Mouse (Mus musculus): Measurements from ENCODE around the gene Aplnr. TPM values are rescaled to one million over a fixed set of nuclear protein-coding genes. Genes with fewer than 3 reads are reported as not detected.

Gene Aplnr
- not detected in 2 replicates for polyA plus RNA-seq (2011; ENCODE audit: insufficient read length, low read depth, missing spikeins)

- no peak within 1 kb of the TSS for H3K27ac ChIP-seq (ENCODE audit: insufficient read depth, low read length)
- TF ChIP-seq CTCF (IDR thresholded peaks at IDR 0.05; ENCODE audit: borderline replicate concordance, insufficient read depth, low read length), result no peak
- no peak for TF ChIP-seq POLR2A (IDR thresholded peaks at IDR 0.05; ENCODE audit: low read depth, low read length)
- no peak within 1 kb of the TSS for H3K4me3 ChIP-seq (ENCODE audit: insufficient read depth, low read length)
- no peaks in the 10 kb centered on the region for H3K4me1 ChIP-seq (ENCODE audit: control insufficient read depth, insufficient read depth, low read length)
Measured at GRCm38 (mm10) chr2:85136089-85136488, at the start of gene Aplnr. Gene Aplnr (plus strand): TSS chr2:85136225.

GRCm38 (mm10) chr2:85088716-85089646 is 47.0 kb upstream of the Aplnr start:
- no peak overlapping the region for H3K27ac ChIP-seq (ENCODE audit: insufficient read depth, low read length)
- TF ChIP-seq CTCF (IDR thresholded peaks at IDR 0.05; ENCODE audit: borderline replicate concordance, insufficient read depth, low read length), result no peak
- no peak for TF ChIP-seq POLR2A (IDR thresholded peaks at IDR 0.05; ENCODE audit: low read depth, low read length)
- H3K4me1 ChIP-seq (ENCODE audit: control insufficient read depth, insufficient read depth, low read length), result no peaks in the 10 kb centered on the region
- H3K4me3 ChIP-seq (ENCODE audit: insufficient read depth, low read length), result no peak overlapping the region

GRCm38 (mm10) chr2:85091325-85091724 is 44.7 kb upstream of the Aplnr start:
- TF ChIP-seq CTCF (IDR thresholded peaks at IDR 0.05; ENCODE audit: borderline replicate concordance, insufficient read depth, low read length) (no peak), POLR2A (IDR thresholded peaks at IDR 0.05; ENCODE audit: low read depth, low read length) (no peak)
- no peak overlapping the region for H3K27ac ChIP-seq (ENCODE audit: insufficient read depth, low read length)

GRCm38 (mm10) chr2:85093376-85093775 is 42.6 kb upstream of the Aplnr start:
- Histone ChIP-seq H3K27ac (ENCODE audit: insufficient read depth, low read length) (no peak overlapping the region), H3K4me1 (ENCODE audit: control insufficient read depth, insufficient read depth, low read length) (peaks cover 1% of the 10 kb centered on the region; the same call in 1 of the 2 replicates), H3K4me3 (ENCODE audit: insufficient read depth, low read length) (no peak overlapping the region)
- TF ChIP-seq CTCF (IDR thresholded peaks at IDR 0.05; ENCODE audit: borderline replicate concordance, insufficient read depth, low read length), result no peak
- TF ChIP-seq POLR2A (IDR thresholded peaks at IDR 0.05; ENCODE audit: low read depth, low read length), result no peak

More at GRCm38 (mm10) chr2:85091325-85091724, 44.7 kb upstream of the Aplnr start:
- Histone ChIP-seq H3K4me1 (ENCODE audit: control insufficient read depth, insufficient read depth, low read length) (no peaks in the 10 kb centered on the region), H3K4me3 (ENCODE audit: insufficient read depth, low read length) (no peak overlapping the region)

GRCm38 (mm10) chr2:85095906-85096305 is 40.1 kb upstream of the Aplnr start:
- H3K27ac ChIP-seq (ENCODE audit: insufficient read depth, low read length), result no peak overlapping the region
- no peak for TF ChIP-seq CTCF (IDR thresholded peaks at IDR 0.05; ENCODE audit: borderline replicate concordance, insufficient read depth, low read length)
- H3K4me1 ChIP-seq (ENCODE audit: control insufficient read depth, insufficient read depth, low read length), result peaks cover 5% of the 10 kb centered on the region; the same call in 1 of the 2 replicates
- no peak overlapping the region for H3K4me3 ChIP-seq (ENCODE audit: insufficient read depth, low read length)

GRCm38 (mm10) chr2:85098014-85098413 is 38.0 kb upstream of the Aplnr start:
- TF ChIP-seq POLR2A (IDR thresholded peaks at IDR 0.05; ENCODE audit: low read depth, low read length), result no peak
- no peak for TF ChIP-seq CTCF (IDR thresholded peaks at IDR 0.05; ENCODE audit: borderline replicate concordance, insufficient read depth, low read length)
- Histone ChIP-seq H3K4me3 (ENCODE audit: insufficient read depth, low read length) (no peak overlapping the region), H3K4me1 (ENCODE audit: control insufficient read depth, insufficient read depth, low read length) (peaks cover 5% of the 10 kb centered on the region; the same call in 1 of the 2 replicates), H3K27ac (ENCODE audit: insufficient read depth, low read length) (no peak overlapping the region; the same call in 1 of the 2 replicates)

GRCm38 (mm10) chr2:85098824-85099511 is 37.1 kb upstream of the Aplnr start:
- TF ChIP-seq POLR2A (IDR thresholded peaks at IDR 0.05; ENCODE audit: low read depth, low read length) (no peak), CTCF (IDR thresholded peaks at IDR 0.05; ENCODE audit: borderline replicate concordance, insufficient read depth, low read length) (no peak)
- peaks cover 5% of the 10 kb centered on the region; the same call in 1 of the 2 replicates for H3K4me1 ChIP-seq (ENCODE audit: control insufficient read depth, insufficient read depth, low read length)
- H3K27ac ChIP-seq (ENCODE audit: insufficient read depth, low read length), result peak overlapping the region; percentile 12
- no peak overlapping the region for H3K4me3 ChIP-seq (ENCODE audit: insufficient read depth, low read length)

- no peak overlapping the region for H3K27ac ChIP-seq (ENCODE audit: insufficient read depth, low read length)
- H3K4me1 ChIP-seq (ENCODE audit: control insufficient read depth, insufficient read depth, low read length), result peaks cover 5% of the 10 kb centered on the region; the same call in 1 of the 2 replicates
- TF ChIP-seq CTCF (IDR thresholded peaks at IDR 0.05; ENCODE audit: borderline replicate concordance, insufficient read depth, low read length) (no peak), POLR2A (IDR thresholded peaks at IDR 0.05; ENCODE audit: low read depth, low read length) (no peak)
- H3K4me3 ChIP-seq (ENCODE audit: insufficient read depth, low read length), result no peak overlapping the region
Measured at GRCm38 (mm10) chr2:85103201-85103600, 32.8 kb upstream of the Aplnr start.

- no peaks in the 10 kb centered on the region for H3K4me1 ChIP-seq (ENCODE audit: control insufficient read depth, insufficient read depth, low read length)
- no peak overlapping the region for H3K27ac ChIP-seq (ENCODE audit: insufficient read depth, low read length)
- TF ChIP-seq CTCF (IDR thresholded peaks at IDR 0.05; ENCODE audit: borderline replicate concordance, insufficient read depth, low read length) (no peak), POLR2A (IDR thresholded peaks at IDR 0.05; ENCODE audit: low read depth, low read length) (no peak)
- no peak overlapping the region for H3K4me3 ChIP-seq (ENCODE audit: insufficient read depth, low read length)
Measured at GRCm38 (mm10) chr2:85105426-85106013, 30.5 kb upstream of the Aplnr start.

Measured in embryonic fibroblast, embryonic 13.5 days (primary cell).